Mouse (Mus musculus): ENCODE measurements at regions not wholly inside any gene's neighbourhood (a gene's known extent, or its start where the extent isn't known, plus 50 kb on each side); places are given as distances from the start of the nearest gene placed in this dataset.
A peak's percentile ranks its signal among the peaks of the same experiment; 100 is the strongest.

DNA sequence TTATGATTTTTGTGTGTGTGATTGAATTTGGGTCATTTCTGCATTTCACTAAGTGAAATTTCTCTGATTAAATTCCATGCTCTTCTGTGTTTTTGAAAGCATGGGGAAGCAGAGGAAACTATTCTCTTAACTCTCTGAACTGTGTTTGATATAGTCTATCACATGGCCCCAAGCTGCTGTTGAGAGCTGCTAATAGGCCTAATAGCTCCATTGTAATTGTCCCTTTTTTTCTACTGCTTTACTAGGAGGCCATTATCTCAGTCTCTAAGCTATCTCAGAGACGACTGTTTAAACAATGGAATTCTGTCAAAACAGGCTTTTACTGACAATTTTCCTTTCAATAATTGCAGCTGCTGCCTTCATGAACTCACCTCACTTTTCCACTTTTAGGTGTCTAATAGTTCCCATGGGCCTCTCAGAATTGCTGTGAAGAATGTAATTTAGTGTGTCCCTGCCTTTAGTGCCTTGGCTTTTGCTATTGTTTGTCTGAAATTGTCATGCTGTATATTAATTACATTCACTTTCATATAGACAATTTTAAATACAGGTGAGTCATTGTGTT is 721.5 kb upstream of the Kcnd2 start:
- Histone ChIP-seq H3K4me3 (ENCODE audit: low read depth, low read length) (no peak overlapping the region), H3K27ac (ENCODE audit: low read depth, low read length) (no peak overlapping the region), H3K27me3 (ENCODE audit: insufficient read depth, low read length) (no peaks in the 10 kb centered on the region), H3K4me1 (ENCODE audit: insufficient read depth) (no peaks in the 10 kb centered on the region), H3K36me3 (ENCODE audit: insufficient read depth) (no peaks in the 10 kb centered on the region), H3K9me3 (ENCODE audit: low read length) (no peaks in the 10 kb centered on the region), H3K4me2 (ENCODE audit: low read depth) (no peak overlapping the region), H3K9ac (no peak overlapping the region)
- ATAC-seq (peak; percentile 96; the same call in 1 of the 2 replicates), DNase-seq (peak; percentile 18)
- TF ChIP-seq CTCF (IDR thresholded peaks at IDR 0.05; ENCODE audit: low read depth): no peak
- 2% methylated on average over 1 of the region's 1 CpGs for WGBS

DNA sequence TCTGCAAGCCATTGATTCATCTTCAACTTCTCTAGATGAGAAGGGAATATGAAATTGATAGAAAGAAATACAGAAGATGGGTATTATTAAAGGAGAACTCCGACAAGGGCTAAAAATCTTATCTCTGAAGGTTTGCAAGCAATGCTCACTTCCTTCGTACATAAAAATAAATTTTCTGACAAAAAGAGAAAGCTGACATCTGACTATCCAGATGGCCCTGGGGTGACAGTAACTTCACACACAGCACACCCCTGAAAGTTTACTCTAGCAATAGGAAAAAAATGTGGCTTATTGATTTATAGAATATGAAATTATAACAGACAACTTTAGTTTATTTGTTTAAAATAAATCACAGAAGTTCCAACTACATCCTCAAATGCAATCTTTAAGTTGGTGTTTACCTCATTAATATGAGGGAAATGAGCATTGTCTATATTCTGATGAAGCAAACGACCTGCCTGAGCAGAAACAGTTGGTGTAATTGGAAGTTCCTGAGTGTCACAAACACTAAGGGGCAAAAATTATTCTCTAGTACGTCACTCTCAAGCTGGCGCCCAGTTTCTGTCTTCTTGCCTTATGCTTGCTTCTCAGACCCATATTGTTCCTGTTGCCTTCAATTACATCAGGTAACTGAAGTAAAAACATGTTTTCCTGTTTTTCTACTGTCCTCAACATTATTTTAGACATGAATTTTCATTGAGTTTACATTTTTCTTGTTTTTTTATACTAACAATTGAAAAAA is 712.8 kb upstream of the Kcnd2 start:
- no peaks in the 10 kb centered on the region for H3K9me3 ChIP-seq (ENCODE audit: low read length)
- ATAC-seq (peak; percentile 66), DNase-seq (peak; percentile 11)
- no peaks in the 10 kb centered on the region for H3K36me3 ChIP-seq (ENCODE audit: insufficient read depth)
- H3K4me1 ChIP-seq (ENCODE audit: insufficient read depth): no peaks in the 10 kb centered on the region
- no peak overlapping the region for H3K4me3 ChIP-seq (ENCODE audit: low read depth, low read length)
- 52% methylated on average over 5 of the region's 5 CpGs for whole genome bisulfite sequencing
- H3K27me3 ChIP-seq (ENCODE audit: insufficient read depth, low read length): no peaks in the 10 kb centered on the region
- H3K4me2 ChIP-seq (ENCODE audit: low read depth): no peak overlapping the region
- no peak overlapping the region for H3K9ac ChIP-seq
- H3K27ac ChIP-seq (ENCODE audit: low read depth, low read length): no peak overlapping the region
- TF ChIP-seq CTCF (IDR thresholded peaks at IDR 0.05; ENCODE audit: low read depth): no peak
